Mouse (Mus musculus) forebrain, embryonic 15.5 days (tissue): ENCODE data around the gene Sik3. TPM values are rescaled to one million over a fixed set of nuclear protein-coding genes. Genes with fewer than 3 reads are reported as not detected.
"Not testable (repeated sequence)": the region's sequence is repeated elsewhere in the genome, so short reads cannot be mapped to it uniquely, and the experiment has no call there.

Source experiments
- ATAC-seq: fragments of 200-750 bp; cut with Nextera tagmentation; replicated peaks from 2 replicates; pipeline ENCODE4 v1.8.0; 2017; ENCODE audit warnings: mild to moderate bottlenecking, moderate TSS enrichment, moderate library complexity
- H3K27ac ChIP-seq: fragments of 300-500 bp; sonication (generic); replicated peaks from 2 replicates; pipeline ENCODE4 v1.5.1; 2015; ENCODE audit warnings: mild to moderate bottlenecking, inconsistent platforms
- H3K27me3 ChIP-seq: fragments of 300-500 bp; sonication (generic); 2 replicates; pipeline ENCODE4 v1.6.1; 2015; ENCODE audit warnings: inconsistent platforms
- H3K36me3 ChIP-seq: fragments of 300-500 bp; sonication (generic); 2 replicates; pipeline ENCODE4 v1.6.1; 2015; ENCODE audit warnings: mild to moderate bottlenecking, inconsistent platforms
- H3K4me1 ChIP-seq: fragments of 300-500 bp; sonication (generic); 2 replicates; pipeline ENCODE4 v1.6.1; 2015; ENCODE audit warnings: inconsistent platforms
- H3K4me2 ChIP-seq: fragments of 300-500 bp; sonication (generic); replicated peaks from 2 replicates; pipeline ENCODE4 v1.6.1; 2015; ENCODE audit warnings: mild to moderate bottlenecking, inconsistent platforms
- H3K4me3 ChIP-seq: fragments of 300-500 bp; sonication (generic); 2 replicates; pipeline ENCODE4 v1.5.1; 2015; ENCODE audit warnings: mild to moderate bottlenecking, inconsistent platforms
- H3K9ac ChIP-seq: fragments of 300-500 bp; sonication (generic); replicated peaks from 2 replicates; pipeline ENCODE4 v1.6.1; 2015; ENCODE audit warnings: mild to moderate bottlenecking, inconsistent platforms
- H3K9me3 ChIP-seq: fragments of 300-500 bp; sonication (generic); 2 replicates; pipeline ENCODE4 v1.6.1; 2016; ENCODE audit warnings: inconsistent platforms
- WGBS: fragments of 180-500 bp; shearing (Covaris S2); methylation state at CpG from one replicate; pipeline ENCODE4 v1.1.7; 2015; ENCODE audit warnings: mixed read lengths; 5-methylcytosine and 5-hydroxymethylcytosine counted together
- polyA plus RNA-seq: library from polyadenylated mRNA; unstranded; fragments of >200 nt; fragmentation: Nextera tagmentation; extraction: Ambion mirVana; gene quantifications from 2 replicates; pipeline ENCODE4 v1.2.1, GENCODE M21; 2015

Sik3 gene
- polyA plus RNA-seq, 1 experiment from 2014 or later = 9.2 TPM

DNA sequence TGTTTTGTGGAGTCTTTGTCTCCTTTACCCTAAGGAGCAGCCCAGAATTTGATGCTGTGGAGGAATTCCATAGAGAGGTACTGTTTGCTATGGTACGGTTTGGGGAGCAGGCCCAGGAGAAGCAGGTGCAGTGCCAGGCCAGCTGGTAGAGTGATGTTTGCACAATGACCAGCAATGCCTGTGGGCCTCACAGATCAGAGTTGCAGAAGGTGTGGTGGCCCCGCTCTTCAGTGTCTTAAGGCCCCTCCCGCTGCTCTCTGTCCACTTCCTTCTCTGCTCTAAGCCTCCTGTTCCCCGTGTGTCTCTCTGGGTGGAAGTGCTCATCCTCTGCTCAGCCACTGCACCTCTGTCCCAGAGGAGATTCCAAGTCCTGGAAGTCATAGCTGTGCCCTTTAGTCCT lies 108.9 kb downstream of the Sik3 start:
- no peak for ATAC-seq

DNA sequence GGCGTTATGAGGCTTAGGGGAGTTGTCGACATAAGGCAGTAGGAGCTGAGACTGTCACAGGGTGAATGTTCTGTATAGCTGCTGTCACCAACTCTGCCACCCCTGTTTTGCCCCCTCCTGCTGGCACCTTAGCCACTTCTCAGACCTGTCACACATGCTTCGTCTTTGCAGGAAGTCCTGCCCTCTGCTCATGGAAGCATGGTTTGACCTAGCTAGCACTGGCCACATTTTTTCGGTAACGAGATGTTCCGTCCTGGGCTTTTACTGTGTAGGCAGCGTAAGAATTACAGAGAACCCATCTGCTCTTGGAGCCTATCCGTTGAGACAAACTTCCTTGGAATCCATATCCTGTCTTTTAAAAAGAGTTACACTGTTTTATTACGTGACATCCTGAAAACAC lies 110.1 kb downstream of the Sik3 start:
- no peak for ATAC-seq
- 74% methylated on average over 9 of the region's 9 CpGs for WGBS
- H3K4me1 ChIP-seq = peaks cover 19% of the 10 kb centered on the region
- H3K36me3 ChIP-seq = no peaks in the 10 kb centered on the region
- no peak overlapping the region for H3K4me3 ChIP-seq
- no peak overlapping the region for H3K4me2 ChIP-seq
- H3K27ac ChIP-seq = no peak overlapping the region
- H3K9ac ChIP-seq = no peak overlapping the region
- H3K9me3 ChIP-seq = no peaks in the 10 kb centered on the region
- H3K27me3 ChIP-seq = no peaks in the 10 kb centered on the region

More for the DNA sequence above, 108.9 kb downstream of the Sik3 start:
- H3K9me3 ChIP-seq = no peaks in the 10 kb centered on the region
- H3K27ac ChIP-seq = no peak overlapping the region
- no peak overlapping the region for H3K4me2 ChIP-seq
- 81% methylated on average over 4 of the region's 4 CpGs for WGBS
- H3K36me3 ChIP-seq = no peaks in the 10 kb centered on the region
- H3K27me3 ChIP-seq = no peaks in the 10 kb centered on the region
- H3K4me1 ChIP-seq = peaks cover 19% of the 10 kb centered on the region
- no peak overlapping the region for H3K9ac ChIP-seq
- H3K4me3 ChIP-seq = no peak overlapping the region

DNA sequence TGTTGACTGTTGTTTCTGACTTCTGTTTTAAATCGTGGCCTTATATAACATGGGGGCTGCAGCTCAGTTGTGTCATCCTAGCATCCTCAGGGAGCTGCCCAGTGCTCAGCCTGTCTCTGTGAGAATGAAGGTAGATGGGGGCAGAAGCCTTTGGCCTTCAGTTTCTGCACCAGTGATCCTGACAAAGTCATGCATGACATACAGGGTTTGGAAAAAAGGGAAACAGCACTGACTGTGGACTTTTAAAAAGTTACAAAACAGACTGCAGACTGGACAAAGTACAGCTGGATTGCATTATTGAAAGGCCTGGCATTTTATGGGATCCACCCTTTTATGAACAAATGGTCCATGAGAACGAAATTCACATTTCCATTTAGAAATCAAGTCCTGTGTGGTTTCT lies 113.7 kb downstream of the Sik3 start:
- no peak overlapping the region for H3K4me3 ChIP-seq
- H3K27me3 ChIP-seq = no peaks in the 10 kb centered on the region
- H3K9ac ChIP-seq = no peak overlapping the region
- no peaks in the 10 kb centered on the region; the same call in 1 of the 2 replicates for H3K4me1 ChIP-seq
- no peak overlapping the region for H3K4me2 ChIP-seq
- ATAC-seq = no peak
- no peaks in the 10 kb centered on the region for H3K36me3 ChIP-seq
- H3K9me3 ChIP-seq = no peaks in the 10 kb centered on the region
- no peak overlapping the region for H3K27ac ChIP-seq
- whole genome bisulfite sequencing = 90% methylated on average over 2 of the region's 2 CpGs

DNA sequence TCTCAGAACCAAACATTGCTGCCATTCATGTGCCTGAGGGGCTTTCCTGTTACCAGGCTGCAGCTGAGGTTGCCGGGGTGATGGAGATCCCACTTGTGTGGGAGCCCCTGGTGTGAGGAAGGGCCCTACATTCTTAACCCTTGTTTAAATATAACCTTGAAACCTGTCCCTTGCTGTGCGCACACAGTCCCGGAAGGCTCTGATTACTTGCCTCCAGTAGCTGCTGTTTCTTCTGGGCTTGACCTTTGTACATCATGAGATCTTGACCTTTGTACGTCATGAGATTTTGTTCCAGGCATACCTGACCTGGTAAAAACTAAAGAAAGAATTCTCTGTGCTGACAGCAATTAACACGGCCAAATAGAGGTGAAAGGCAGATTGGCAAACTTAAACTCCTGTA lies 114.7 kb downstream of the Sik3 start:
- Histone ChIP-seq H3K9ac (no peak overlapping the region), H3K27ac (no peak overlapping the region), H3K9me3 (no peaks in the 10 kb centered on the region), H3K36me3 (no peaks in the 10 kb centered on the region), H3K27me3 (no peaks in the 10 kb centered on the region), H3K4me3 (no peak overlapping the region), H3K4me1 (no peaks in the 10 kb centered on the region; the same call in 1 of the 2 replicates), H3K4me2 (no peak overlapping the region)
- ATAC-seq = no peak
- WGBS = 29% methylated on average over 5 of the region's 5 CpGs

DNA sequence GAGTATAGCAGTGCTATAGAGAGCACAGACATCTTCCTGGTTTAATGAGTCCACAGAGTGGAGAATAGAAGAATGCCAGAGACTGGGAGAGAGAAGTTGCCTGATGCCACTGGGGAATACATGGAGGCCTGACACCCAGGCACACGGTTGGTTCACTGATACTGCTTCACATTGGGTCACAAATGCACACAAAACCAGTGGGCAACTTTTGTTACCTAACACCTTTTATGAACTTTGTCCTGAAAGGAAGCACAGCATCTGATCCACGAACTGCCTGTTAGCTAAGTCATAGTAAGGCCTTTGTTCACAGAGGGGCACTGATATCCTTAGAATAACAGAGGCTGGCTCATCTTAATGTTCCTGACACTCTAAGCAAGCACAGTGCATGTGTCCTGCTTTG lies 116.6 kb downstream of the Sik3 start:
- H3K9me3 ChIP-seq = no peaks in the 10 kb centered on the region
- H3K27me3 ChIP-seq = no peaks in the 10 kb centered on the region
- no peak overlapping the region for H3K4me3 ChIP-seq
- no peaks in the 10 kb centered on the region for H3K36me3 ChIP-seq
- no peak for ATAC-seq
- no peak overlapping the region for H3K9ac ChIP-seq
- no peak overlapping the region for H3K27ac ChIP-seq
- no peaks in the 10 kb centered on the region; the same call in 1 of the 2 replicates for H3K4me1 ChIP-seq
- no peak overlapping the region for H3K4me2 ChIP-seq
- whole genome bisulfite sequencing = 68% methylated on average over 2 of the region's 2 CpGs

DNA sequence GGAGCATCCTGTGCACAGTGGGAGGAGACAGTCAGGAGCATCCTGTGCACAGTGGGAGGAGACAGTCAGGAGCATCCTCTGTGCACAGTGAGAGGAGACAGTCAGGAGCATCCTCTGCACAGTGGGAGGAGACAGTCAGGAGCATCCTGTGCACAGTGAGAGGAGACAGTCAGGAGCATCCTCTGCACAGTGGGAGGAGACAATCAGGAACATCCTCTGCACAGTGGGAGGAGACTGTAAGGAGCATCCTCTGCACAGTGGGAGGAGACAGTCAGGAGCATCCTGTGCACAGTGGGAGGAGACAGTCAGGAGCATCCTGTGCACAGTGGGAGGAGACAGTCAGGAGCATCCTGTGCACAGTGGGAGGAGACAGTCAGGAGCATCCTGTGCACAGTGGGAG lies 120.2 kb downstream of the Sik3 start:
- H3K9ac ChIP-seq, H3K27me3 ChIP-seq, H3K27ac ChIP-seq, H3K4me1 ChIP-seq, H3K4me2 ChIP-seq, H3K36me3 ChIP-seq, H3K9me3 ChIP-seq, ATAC-seq, H3K4me3 ChIP-seq: not testable (repeated sequence)

DNA sequence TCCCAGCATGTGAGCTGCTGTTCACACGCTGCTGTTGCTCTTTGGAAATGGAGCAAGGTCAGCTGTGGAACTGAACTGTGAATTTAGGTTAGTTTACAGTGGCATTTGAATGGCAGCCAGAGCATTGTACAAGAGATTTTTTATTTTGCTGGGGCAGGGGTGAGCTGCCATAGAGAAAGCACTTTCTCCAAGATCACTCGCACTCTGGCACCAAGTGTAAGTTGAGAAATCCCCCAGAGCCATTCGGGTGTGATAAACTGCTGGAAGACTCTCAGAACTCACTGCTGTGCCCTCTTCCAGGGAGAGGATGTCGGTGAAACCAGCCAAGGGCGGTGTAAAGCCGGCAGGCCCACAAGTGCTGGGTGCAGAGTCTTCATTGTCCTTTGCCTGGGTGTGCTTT lies 126.2 kb downstream of the Sik3 start:
- no peak overlapping the region for H3K4me3 ChIP-seq
- H3K4me2 ChIP-seq = no peak overlapping the region
- H3K4me1 ChIP-seq = peaks cover 5% of the 10 kb centered on the region; the same call in 1 of the 2 replicates
- WGBS = 66% methylated on average over 6 of the region's 6 CpGs
- no peaks in the 10 kb centered on the region for H3K27me3 ChIP-seq
- no peak overlapping the region for H3K27ac ChIP-seq
- no peaks in the 10 kb centered on the region for H3K36me3 ChIP-seq
- no peaks in the 10 kb centered on the region for H3K9me3 ChIP-seq
- ATAC-seq = no peak
- no peak overlapping the region for H3K9ac ChIP-seq

DNA sequence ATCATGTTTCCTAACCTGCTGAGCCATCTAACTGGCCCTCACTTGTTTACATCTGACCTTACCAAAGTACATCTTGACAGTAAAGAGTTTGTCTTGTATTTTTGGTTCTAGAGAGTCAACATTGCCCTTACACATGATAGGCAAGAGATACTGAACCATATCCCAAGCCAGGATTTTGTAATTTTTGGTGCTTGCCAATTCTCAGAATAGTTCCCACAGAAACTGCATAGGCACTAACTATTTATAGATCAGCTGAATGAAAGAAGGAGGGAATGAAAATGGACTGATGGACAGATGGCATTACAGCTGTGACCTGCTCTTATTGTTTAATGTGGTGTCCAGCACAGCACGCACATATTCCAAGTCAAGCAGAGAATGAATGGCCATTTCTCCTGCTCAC lies 128.2 kb downstream of the Sik3 start:
- Histone ChIP-seq H3K4me2 (no peak overlapping the region), H3K36me3 (no peaks in the 10 kb centered on the region), H3K4me1 (peaks cover 5% of the 10 kb centered on the region; the same call in 1 of the 2 replicates), H3K27me3 (no peaks in the 10 kb centered on the region), H3K9ac (no peak overlapping the region), H3K4me3 (no peak overlapping the region), H3K9me3 (no peaks in the 10 kb centered on the region), H3K27ac (no peak overlapping the region)
- ATAC-seq = no peak
- WGBS = 77% methylated on average over 1 of the region's 1 CpGs

DNA sequence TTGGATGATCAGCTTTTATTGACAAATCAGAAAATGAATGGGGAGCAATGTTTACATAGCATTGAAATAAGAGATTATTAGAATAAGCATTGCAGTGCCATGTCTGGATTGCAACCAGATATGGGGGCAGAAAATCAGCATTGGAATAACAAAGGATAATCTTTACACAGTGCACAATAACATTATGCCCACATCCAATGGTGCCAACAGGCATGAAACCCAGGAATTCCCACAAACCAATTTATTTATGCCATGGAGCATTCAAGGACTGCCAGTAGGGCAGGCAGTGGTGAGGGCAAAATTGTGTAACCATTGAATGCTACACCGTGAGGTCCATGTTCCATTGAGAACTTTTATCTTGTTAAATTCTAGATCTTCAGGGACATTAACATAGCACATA lies 129.4 kb downstream of the Sik3 start:
- no peak overlapping the region for H3K4me2 ChIP-seq
- no peaks in the 10 kb centered on the region for H3K9me3 ChIP-seq
- H3K9ac ChIP-seq = no peak overlapping the region
- no peaks in the 10 kb centered on the region for H3K27me3 ChIP-seq
- no peak overlapping the region for H3K4me3 ChIP-seq
- no peak for ATAC-seq
- peaks cover 5% of the 10 kb centered on the region; the same call in 1 of the 2 replicates for H3K4me1 ChIP-seq
- no peaks in the 10 kb centered on the region for H3K36me3 ChIP-seq
- WGBS = 84% methylated on average over 1 of the region's 1 CpGs
- no peak overlapping the region for H3K27ac ChIP-seq

DNA sequence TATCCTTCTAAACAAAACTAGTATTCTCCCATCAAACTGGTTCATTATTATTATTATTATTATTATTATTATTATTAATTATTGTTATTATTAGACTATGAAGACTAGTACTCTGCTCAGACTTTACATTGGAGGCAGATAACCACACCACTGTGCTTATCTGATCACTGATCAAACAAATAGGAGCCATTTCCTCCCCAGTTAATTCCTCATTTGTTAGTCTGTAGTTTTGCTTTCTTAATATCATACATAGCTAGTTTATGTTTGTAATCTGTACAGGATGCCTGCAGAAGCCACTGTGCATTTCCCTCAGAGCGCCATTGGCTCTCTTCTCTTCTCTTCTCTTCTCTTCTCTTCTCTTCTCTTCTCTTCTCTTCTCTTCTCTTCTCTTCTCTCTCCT lies 129.9 kb downstream of the Sik3 start:
- WGBS = 100% methylated on average over 1 of the region's 1 CpGs
- no peaks in the 10 kb centered on the region for H3K9me3 ChIP-seq
- no peak for ATAC-seq
- no peaks in the 10 kb centered on the region for H3K36me3 ChIP-seq
- H3K4me1 ChIP-seq = peaks cover 5% of the 10 kb centered on the region; the same call in 1 of the 2 replicates
- H3K4me2 ChIP-seq = no peak overlapping the region
- H3K9ac ChIP-seq = no peak overlapping the region
- no peaks in the 10 kb centered on the region for H3K27me3 ChIP-seq
- no peak overlapping the region for H3K4me3 ChIP-seq
- no peak overlapping the region for H3K27ac ChIP-seq

DNA sequence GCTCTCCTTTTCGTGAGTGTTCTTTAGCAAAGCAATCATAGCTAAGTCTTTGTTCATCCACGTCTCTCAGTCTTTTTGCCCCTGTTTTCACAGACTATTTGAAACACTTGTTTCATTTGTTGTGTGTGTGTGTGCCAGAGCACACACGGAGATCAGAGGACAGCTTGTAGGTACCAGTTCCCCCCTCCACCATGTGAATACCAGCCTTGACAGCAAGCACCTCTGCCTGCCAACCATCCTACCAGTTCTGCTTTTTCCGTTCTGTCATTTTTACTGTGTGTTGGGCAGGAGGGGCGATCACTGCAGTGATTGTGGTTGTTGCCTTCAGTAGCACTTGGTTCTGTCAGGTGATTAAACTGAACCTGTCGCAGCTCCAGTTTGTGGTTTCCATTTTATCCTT lies 132.4 kb downstream of the Sik3 start:
- Histone ChIP-seq H3K4me3 (no peak overlapping the region), H3K27ac (no peak overlapping the region), H3K4me2 (no peak overlapping the region), H3K4me1 (no peaks in the 10 kb centered on the region), H3K27me3 (no peaks in the 10 kb centered on the region), H3K9ac (no peak overlapping the region), H3K36me3 (no peaks in the 10 kb centered on the region), H3K9me3 (no peaks in the 10 kb centered on the region)
- 68% methylated on average over 6 of the region's 6 CpGs for WGBS
- no peak for ATAC-seq

DNA sequence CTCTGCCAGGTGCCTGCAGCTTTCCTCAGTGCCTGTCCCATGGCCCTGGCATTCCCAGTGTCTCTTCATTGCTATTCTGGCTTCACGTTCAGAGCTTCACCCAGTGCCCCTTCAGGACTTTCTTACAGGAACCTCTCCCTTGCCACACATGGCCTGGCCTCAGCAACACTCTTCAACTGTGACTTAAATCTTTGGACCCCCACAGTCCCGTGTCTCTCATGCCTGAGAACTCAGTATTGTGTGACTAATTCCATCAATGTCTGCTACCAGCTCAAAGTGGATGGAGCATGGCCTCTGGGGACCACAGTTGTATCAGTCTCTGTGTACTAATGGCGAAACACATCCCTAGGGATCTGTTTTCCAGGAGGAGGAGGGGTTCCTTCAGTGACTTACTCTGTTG lies 133.8 kb downstream of the Sik3 start:
- WGBS = 75% methylated on average over 3 of the region's 3 CpGs
- Histone ChIP-seq H3K9ac (no peak overlapping the region), H3K4me3 (no peak overlapping the region), H3K36me3 (no peaks in the 10 kb centered on the region), H3K27me3 (no peaks in the 10 kb centered on the region), H3K27ac (no peak overlapping the region), H3K9me3 (no peaks in the 10 kb centered on the region), H3K4me1 (no peaks in the 10 kb centered on the region), H3K4me2 (no peak overlapping the region)
- no peak for ATAC-seq

DNA sequence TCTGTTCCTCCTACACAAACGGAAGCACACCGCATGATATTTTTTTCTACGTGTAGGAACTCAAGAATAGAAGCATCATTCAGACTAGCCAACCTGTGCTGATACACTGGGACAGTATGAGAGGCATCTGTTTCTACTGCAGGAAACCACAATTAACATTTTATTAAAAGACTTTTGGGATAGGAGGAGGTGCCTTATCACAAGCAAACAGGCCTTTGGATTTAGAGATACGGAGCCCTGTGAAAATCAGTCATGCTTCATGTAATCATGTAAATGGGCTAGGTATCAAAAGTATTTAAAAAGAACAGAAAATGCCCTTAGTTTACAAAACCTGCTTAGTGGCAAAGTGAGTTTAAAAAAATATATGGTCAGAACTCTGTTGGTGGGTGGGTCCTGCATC lies 136.1 kb downstream of the Sik3 start:
- H3K4me2 ChIP-seq = no peak overlapping the region
- no peak overlapping the region for H3K9ac ChIP-seq
- H3K27ac ChIP-seq = no peak overlapping the region
- H3K4me1 ChIP-seq = peaks cover 5% of the 10 kb centered on the region; the same call in 1 of the 2 replicates
- ATAC-seq = no peak
- H3K4me3 ChIP-seq = no peak overlapping the region
- no peaks in the 10 kb centered on the region for H3K9me3 ChIP-seq
- WGBS = 92% methylated on average over 4 of the region's 4 CpGs
- no peaks in the 10 kb centered on the region for H3K36me3 ChIP-seq
- no peaks in the 10 kb centered on the region for H3K27me3 ChIP-seq
